Comparison of ENCODE assay signal across 8 mouse cellular contexts in genomic region chr5:115507267-115507980, GRCm38 (mm10). TPM values are rescaled to one million over a fixed set of nuclear protein-coding genes. Genes with fewer than 3 reads are reported as not detected.
DNase-seq lines count a peak whose midpoint lies in the region; ATAC-seq and TF ChIP-seq lines count a peak whose summit lies in the region.

No protein-coding gene starts in this region.

- peak overlapping the region; percentile 84 for H3K4me2 ChIP-seq in hindbrain, embryonic 11.5 days (replicated peaks; ENCODE audit: low read depth, low read length)
- peak overlapping the region; percentile 87 for H3K4me2 ChIP-seq in midbrain, embryonic 11.5 days

- H3K27me3 ChIP-seq in kidney, adult 2 months (replicated peaks; ENCODE audit: control insufficient read depth, insufficient read depth, low read length): no peaks in the 10 kb centered on the region
- H3K27me3 ChIP-seq in hindbrain, embryonic 11.5 days (ENCODE audit: control insufficient read depth, insufficient read depth, low read length): no peaks in the 10 kb centered on the region
- no peaks in the 10 kb centered on the region for H3K27me3 ChIP-seq in midbrain, embryonic 11.5 days (ENCODE audit: control insufficient read depth, insufficient read depth, low read length)

- H3K4me3 ChIP-seq in kidney, adult 2 months (ENCODE audit: insufficient read depth, low read depth, low read length): peak overlapping the region; percentile 97
- H3K4me3 ChIP-seq in bone marrow macrophage, adult 2 months (ENCODE audit: insufficient read depth, low read length): peak overlapping the region; percentile 97
- peak overlapping the region; percentile 79 for H3K4me3 ChIP-seq in hindbrain, embryonic 11.5 days (ENCODE audit: low read depth, low read length)
- peak overlapping the region; percentile 82 for H3K4me3 ChIP-seq in midbrain, embryonic 11.5 days (ENCODE audit: low read depth, low read length)

- H3K27ac ChIP-seq in kidney, adult 2 months (ENCODE audit: insufficient read depth, low read depth, low read length): peak overlapping the region; percentile 82
- H3K27ac ChIP-seq in bone marrow macrophage, adult 2 months (ENCODE audit: insufficient read depth, low read depth, low read length): no peak overlapping the region
- H3K27ac ChIP-seq in hindbrain, embryonic 11.5 days (ENCODE audit: low read depth, low read length): no peak overlapping the region
- H3K27ac ChIP-seq in midbrain, embryonic 11.5 days (ENCODE audit: low read depth, low read length): no peak overlapping the region; the same call in 1 of the 2 replicates

- H3K36me3 ChIP-seq in kidney, adult 2 months (ENCODE audit: control insufficient read depth, insufficient read depth, low read length): no peaks in the 10 kb centered on the region
- no peaks in the 10 kb centered on the region for H3K36me3 ChIP-seq in hindbrain, embryonic 11.5 days (ENCODE audit: control insufficient read depth, insufficient read depth, low read length)
- H3K36me3 ChIP-seq in midbrain, embryonic 11.5 days (ENCODE audit: control insufficient read depth, insufficient read depth, low read length): no peaks in the 10 kb centered on the region

- no peak for TF ChIP-seq POLR2A in kidney, adult 2 months (IDR thresholded peaks at IDR 0.05; ENCODE audit: low read depth, low read length)
- TF ChIP-seq POLR2A in bone marrow macrophage, adult 2 months (IDR thresholded peaks at IDR 0.05; ENCODE audit: borderline replicate concordance, low read depth, low read length): no peak

- WGBS in kidney, adult 2 months: 5% methylated on average over 12 of the region's 12 CpGs
- 32% methylated on average over 12 of the region's 12 CpGs for WGBS in hindbrain, embryonic 11.5 days
- WGBS in midbrain, embryonic 11.5 days: 27% methylated on average over 12 of the region's 12 CpGs

- DNase-seq in kidney, adult 2 months: no peak
- DNase-seq in kidney, postnatal 14 days: no peak
- no peak for DNase-seq in hindbrain, embryonic 11.5 days (ENCODE audit: low spot score)
- peak; percentile 86 for DNase-seq in midbrain, embryonic 11.5 days (ENCODE audit: low spot score, missing footprints)
- no peak for DNase-seq in urinary bladder, postnatal 4 days (ENCODE audit: low spot score in 2 of 2)
- no peak for DNase-seq in right cerebral cortex, adult 18-20 months

- H3K9ac ChIP-seq in hindbrain, embryonic 11.5 days (ENCODE audit: low read depth, low read length): peak overlapping the region; percentile 76
- peak overlapping the region; percentile 91 for H3K9ac ChIP-seq in midbrain, embryonic 11.5 days (ENCODE audit: low read length)

- H3K4me1 ChIP-seq in kidney, adult 2 months (ENCODE audit: control insufficient read depth, insufficient read depth, low read length): peaks cover 20% of the 10 kb centered on the region
- H3K4me1 ChIP-seq in bone marrow macrophage, adult 2 months (ENCODE audit: control insufficient read depth, insufficient read depth, low read length): peaks cover 26% of the 10 kb centered on the region
- peaks cover 15% of the 10 kb centered on the region for H3K4me1 ChIP-seq in hindbrain, embryonic 11.5 days (replicated peaks; ENCODE audit: control insufficient read depth, insufficient read depth, low read length)
- peaks cover 26% of the 10 kb centered on the region for H3K4me1 ChIP-seq in midbrain, embryonic 11.5 days (ENCODE audit: control insufficient read depth, insufficient read depth, low read length)

- no peaks in the 10 kb centered on the region for H3K9me3 ChIP-seq in hindbrain, embryonic 11.5 days (ENCODE audit: control insufficient read depth, low read length)
- H3K9me3 ChIP-seq in midbrain, embryonic 11.5 days (ENCODE audit: control insufficient read depth, low read length): no peaks in the 10 kb centered on the region

- ATAC-seq in hindbrain, embryonic 11.5 days (ENCODE audit: low FRiP score): no peak
- ATAC-seq in midbrain, embryonic 11.5 days (ENCODE audit: low FRiP score): peak; percentile 12
- no peak for ATAC-seq in frontal cortex, adult (ENCODE audit: low TSS enrichment)

- no peak for TF ChIP-seq CTCF in kidney, adult 2 months (conservative IDR thresholded peaks at IDR 0.05; ENCODE audit: insufficient read depth, insufficient read length, low read depth, low read length)
- TF ChIP-seq CTCF in bone marrow macrophage, adult 2 months (IDR thresholded peaks at IDR 0.05; ENCODE audit: low read depth, low read length): no peak

RNA-seq across cellular contexts. Expression of gene Pxn, which starts 0.9 kb away (rescaled TPM):
- polyA plus RNA-seq in kidney, adult 2 months (2012; rRNA removed): 101 and 122 TPM in 2 replicates
- 109 and 121 TPM in 2 replicates for polyA plus RNA-seq in bone marrow macrophage, adult 2 months (2012; ENCODE audit: insufficient read depth, insufficient read length, missing spikeins)
- 9.0 and 10.1 TPM in 2 replicates for polyA plus RNA-seq in hindbrain, embryonic 11.5 days (2014; fragmentation: Nextera tagmentation; extraction: Ambion mirVana)
- polyA plus RNA-seq in midbrain, embryonic 11.5 days (2014; fragmentation: Nextera tagmentation; extraction: Ambion mirVana): 7.3 and 7.7 TPM in 2 replicates

RNA-seq across cellular contexts. Expression of gene Sirt4, which starts 22.9 kb away (rescaled TPM):
- 34.0 and 49.3 TPM in 2 replicates for polyA plus RNA-seq in kidney, adult 2 months (2012; rRNA removed)
- polyA plus RNA-seq in bone marrow macrophage, adult 2 months (2012; ENCODE audit: insufficient read depth, insufficient read length, missing spikeins): 15.6 and 17.8 TPM in 2 replicates
- polyA plus RNA-seq in hindbrain, embryonic 11.5 days (2014; fragmentation: Nextera tagmentation; extraction: Ambion mirVana): 21.3 and 23.1 TPM in 2 replicates
- polyA plus RNA-seq in midbrain, embryonic 11.5 days (2014; fragmentation: Nextera tagmentation; extraction: Ambion mirVana): 16.2 and 18.9 TPM in 2 replicates

RNA-seq across cellular contexts. Expression of gene Pla2g1b, which starts 41.4 kb away (rescaled TPM):
- 0.74 TPM in 1 of 2 replicates, not detected in the other for polyA plus RNA-seq in kidney, adult 2 months (2012; rRNA removed)
- not detected in 2 replicates for polyA plus RNA-seq in bone marrow macrophage, adult 2 months (2012; ENCODE audit: insufficient read depth, insufficient read length, missing spikeins)
- polyA plus RNA-seq in hindbrain, embryonic 11.5 days (2014; fragmentation: Nextera tagmentation; extraction: Ambion mirVana): 0.56 and 1.1 TPM in 2 replicates
- polyA plus RNA-seq in midbrain, embryonic 11.5 days (2014; fragmentation: Nextera tagmentation; extraction: Ambion mirVana): not detected in 2 replicates

RNA-seq across cellular contexts. Expression of gene Rplp0, which starts 51.8 kb away (rescaled TPM):
- 1,267 and 1,337 TPM in 2 replicates for polyA plus RNA-seq in kidney, adult 2 months (2012; rRNA removed)
- 1,563 and 1,614 TPM in 2 replicates for polyA plus RNA-seq in bone marrow macrophage, adult 2 months (2012; ENCODE audit: insufficient read depth, insufficient read length, missing spikeins)
- polyA plus RNA-seq in hindbrain, embryonic 11.5 days (2014; fragmentation: Nextera tagmentation; extraction: Ambion mirVana): 1,244 and 1,247 TPM in 2 replicates
- polyA plus RNA-seq in midbrain, embryonic 11.5 days (2014; fragmentation: Nextera tagmentation; extraction: Ambion mirVana): 1,161 and 1,182 TPM in 2 replicates

RNA-seq across cellular contexts. Expression of gene Gcn1l1, which starts 57.6 kb away (rescaled TPM):
- 42.2 and 45.4 TPM in 2 replicates for polyA plus RNA-seq in kidney, adult 2 months (2012; rRNA removed)
- 20.3 and 21.0 TPM in 2 replicates for polyA plus RNA-seq in bone marrow macrophage, adult 2 months (2012; ENCODE audit: insufficient read depth, insufficient read length, missing spikeins)
- polyA plus RNA-seq in hindbrain, embryonic 11.5 days (2014; fragmentation: Nextera tagmentation; extraction: Ambion mirVana): 31.8 and 39.4 TPM in 2 replicates
- 27.6 and 32.2 TPM in 2 replicates for polyA plus RNA-seq in midbrain, embryonic 11.5 days (2014; fragmentation: Nextera tagmentation; extraction: Ambion mirVana)
